Mouse (Mus musculus): ENCODE results near the gene Igf2bp3.

The Igf2bp3 gene

DNA sequence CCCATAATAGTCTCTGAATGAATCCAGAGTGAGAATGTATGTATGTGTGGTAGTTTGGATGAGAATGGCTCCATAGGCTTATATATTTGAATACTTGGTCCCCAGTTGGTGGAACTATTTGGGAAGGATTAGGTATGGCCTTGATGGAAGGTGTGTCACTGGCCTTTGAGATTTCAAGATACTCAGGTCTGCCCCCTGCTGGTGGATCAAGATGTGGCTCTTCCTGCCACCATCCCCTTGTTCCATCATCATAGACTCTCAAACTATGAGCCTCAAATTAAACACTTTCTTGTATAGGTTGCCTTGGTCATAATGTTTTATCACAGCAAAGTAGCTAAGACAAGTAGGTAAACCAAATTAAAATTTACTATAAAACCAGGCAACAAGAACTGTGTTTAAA, 25.4 kb downstream of the Igf2bp3 start:
- intact Hi-C loops (cut with DNase I), result no loop called here

DNA sequence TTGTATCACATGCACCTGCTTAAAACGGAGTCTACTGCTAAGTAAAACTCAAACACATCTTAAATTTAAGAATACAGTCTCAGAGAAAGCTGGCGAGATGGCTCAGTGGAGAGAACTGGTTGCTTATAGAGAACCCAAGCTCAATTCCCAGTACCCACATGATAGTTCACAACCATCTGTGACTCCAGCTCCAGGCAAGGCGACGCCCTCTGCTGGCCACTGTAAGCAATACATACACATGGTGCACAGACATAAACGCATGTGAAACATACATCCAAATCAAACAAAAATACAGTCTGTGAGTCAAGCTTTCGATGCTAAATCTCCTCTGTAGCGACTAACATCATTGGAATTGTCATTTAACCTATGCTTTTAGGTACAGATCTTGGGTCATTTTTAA, 27.5 kb downstream of the Igf2bp3 start:
- intact Hi-C loops (cut with DNase I), result no loop called here

DNA sequence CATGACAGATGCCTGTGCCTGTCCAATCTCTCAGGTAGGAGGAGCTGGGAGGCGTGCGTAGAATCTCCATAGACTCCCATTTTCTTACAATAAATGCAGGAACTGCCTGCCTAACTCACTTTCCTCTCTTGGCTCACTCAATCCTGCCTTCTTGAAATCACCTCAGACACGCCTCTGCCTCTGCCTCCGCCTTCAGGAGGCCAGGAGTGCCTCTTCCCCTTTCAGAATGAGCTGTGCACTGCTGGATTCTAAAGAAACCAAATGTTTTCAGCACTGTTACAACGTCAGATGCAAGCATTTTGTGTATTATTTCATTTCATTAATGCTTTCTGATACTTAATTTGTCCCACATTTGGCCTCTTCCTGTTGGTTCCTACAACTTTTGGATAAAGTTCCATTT, 38.7 kb downstream of the Igf2bp3 start:
- intact Hi-C loops (cut with DNase I), result no loop called here

DNA sequence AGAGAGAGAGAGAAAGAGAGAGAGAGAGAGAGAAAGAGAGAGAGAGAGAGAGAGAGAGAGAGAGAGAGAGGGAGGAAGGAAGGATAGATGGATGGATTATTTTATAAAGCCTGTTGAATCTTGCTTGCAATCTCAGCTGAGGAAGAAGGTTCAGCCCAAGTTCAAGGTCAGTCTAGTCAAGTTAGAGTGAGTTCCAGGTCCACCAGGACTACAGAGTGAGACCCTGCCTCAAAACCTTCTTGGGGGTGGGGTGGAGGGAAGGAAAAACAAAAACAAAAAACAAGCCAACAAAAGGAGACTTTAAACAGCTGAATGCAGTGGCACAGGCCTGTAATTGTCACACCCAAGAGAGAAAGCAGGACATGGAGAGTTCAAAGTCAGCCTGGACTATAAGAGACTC, 40.1 kb downstream of the Igf2bp3 start:
- intact Hi-C loops (cut with DNase I), result no loop called here

DNA sequence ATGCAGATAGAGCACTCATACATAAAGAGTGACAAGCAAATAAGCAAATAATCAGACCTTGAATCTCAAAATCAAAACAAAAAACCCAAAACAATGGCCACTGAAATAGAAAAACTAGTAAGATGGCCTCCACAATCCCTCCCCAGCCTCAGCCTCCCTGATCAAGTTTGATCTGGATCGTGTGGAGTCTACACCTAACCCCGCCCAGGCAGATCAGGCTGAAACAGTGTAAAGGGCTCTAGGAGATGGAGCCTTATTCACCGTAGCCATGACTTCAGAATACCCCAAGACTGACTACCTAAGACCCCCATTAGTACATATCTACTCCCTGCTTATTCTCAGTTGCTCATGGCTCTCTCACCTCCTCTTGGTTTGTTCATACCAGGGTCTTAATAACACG, 41.1 kb downstream of the Igf2bp3 start:
- intact Hi-C loops (cut with DNase I), result no loop called here

DNA sequence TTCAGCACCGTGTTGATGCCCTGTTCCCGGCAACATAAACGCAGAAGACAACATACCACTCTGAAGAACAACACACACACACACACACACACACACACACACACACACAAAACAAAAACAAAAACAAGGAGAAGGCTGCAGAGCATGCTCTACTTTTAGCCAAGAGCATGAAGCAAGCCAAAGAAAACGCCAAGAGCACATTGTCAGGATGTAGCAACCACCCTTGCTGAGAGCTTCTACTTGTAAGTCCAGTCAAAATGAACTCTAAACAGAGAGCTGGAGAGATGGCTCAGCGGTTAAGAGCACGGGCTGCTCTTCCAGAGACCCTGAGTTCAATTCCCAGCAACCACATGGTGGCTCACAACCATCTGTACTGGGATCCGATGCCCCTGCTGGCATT, 41.5 kb downstream of the Igf2bp3 start:
- intact Hi-C loops (cut with DNase I), result no loop called here

DNA sequence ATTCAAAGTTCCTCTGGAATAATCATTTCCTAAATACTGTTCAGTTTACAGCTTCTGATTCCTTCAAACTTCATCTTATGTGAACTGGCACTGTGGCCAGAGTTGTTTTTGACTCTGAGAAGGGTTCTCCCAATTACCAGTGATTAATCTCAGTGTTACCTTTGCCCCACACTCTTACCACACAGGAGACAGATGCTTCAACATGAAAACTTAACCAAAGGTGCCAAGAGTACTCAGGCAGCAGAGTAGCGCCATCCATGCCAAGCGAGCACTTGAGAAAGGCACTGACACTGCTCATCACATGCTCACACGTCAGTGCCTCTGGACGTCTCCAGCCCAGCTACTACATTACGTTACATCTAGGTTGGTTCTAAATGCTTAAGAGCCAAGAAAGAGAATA, 43.5 kb downstream of the Igf2bp3 start:
- intact Hi-C loops (cut with DNase I), result no loop called here

DNA sequence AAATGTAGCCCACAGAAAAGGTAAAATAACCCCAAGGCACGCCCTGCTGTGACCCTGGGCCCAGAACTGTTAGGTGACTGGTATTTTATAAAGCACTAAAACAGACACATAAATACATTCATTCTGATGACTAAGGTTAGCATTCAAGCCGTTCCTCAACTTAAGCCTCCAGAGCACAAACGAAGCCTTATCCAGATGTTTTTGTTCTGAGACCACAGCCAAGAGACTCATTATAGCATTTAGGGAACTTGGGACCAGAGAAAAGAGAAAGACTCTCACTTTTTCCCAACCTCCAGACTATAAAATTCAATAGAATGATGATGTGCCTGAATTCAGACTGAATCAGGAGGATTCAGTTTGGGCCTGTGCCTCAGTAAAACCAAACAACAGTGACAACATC, 46.1 kb downstream of the Igf2bp3 start:
- intact Hi-C loops (cut with DNase I), result no loop called here

DNA sequence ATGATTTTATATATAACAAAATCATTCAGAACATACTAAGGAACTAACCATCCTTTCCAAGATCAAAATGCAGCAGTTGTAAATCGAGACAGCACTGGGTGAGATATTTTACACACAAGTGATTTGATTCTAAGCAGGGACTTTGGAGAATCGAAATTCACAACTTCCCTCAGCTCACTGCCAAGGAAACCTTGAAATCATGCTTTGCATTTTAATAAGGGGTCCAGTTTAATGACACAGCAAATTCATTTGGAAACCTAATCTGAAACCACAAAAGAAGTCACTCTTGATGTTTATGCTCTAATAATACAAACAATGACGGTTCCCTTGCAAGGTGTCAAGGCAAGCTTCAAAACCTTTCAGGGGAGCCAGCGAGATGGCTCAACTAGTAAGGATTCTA, 47.4 kb downstream of the Igf2bp3 start:
- intact Hi-C loops (cut with DNase I), result no loop called here

DNA sequence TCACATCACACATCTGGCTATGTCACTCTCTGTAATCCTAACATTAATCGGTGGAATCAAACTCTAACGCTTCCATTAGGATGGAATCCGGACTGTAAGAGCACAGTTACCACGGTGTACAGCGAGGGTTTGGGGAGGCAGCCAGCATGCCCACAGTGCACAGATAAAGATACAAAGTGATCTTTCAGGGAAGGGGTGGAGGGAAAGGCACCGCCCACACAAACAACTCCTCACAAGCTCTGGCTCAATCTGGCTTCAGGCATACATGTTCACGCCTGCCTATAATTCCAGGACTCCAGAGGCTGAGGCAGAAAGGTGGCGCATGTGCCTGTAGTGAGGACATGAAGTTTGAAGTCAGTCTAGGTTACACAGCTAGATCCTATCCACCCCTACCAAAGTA, 48.4 kb downstream of the Igf2bp3 start:
- intact Hi-C loops (cut with DNase I), result no loop called here

DNA sequence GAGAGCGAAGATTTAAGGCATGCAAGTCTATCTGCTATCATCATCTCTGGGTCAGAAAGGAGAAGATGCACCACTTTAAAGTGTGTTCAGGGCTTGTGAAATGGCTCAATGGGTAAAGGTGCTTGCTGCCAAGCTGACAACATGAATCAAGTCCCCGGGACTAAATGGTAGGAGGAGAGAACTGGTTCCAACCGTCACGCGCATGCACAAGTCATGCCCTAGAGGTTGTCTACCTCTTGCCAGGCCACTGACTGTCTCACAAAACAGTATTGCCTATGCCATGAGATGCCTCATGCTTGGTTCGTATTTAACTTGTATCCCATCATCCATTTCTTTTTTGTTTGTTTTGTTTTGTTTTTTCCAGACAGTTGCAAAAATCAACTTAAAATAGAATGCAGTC, 48.9 kb downstream of the Igf2bp3 start:
- intact Hi-C loops (cut with DNase I), result no loop called here

DNA sequence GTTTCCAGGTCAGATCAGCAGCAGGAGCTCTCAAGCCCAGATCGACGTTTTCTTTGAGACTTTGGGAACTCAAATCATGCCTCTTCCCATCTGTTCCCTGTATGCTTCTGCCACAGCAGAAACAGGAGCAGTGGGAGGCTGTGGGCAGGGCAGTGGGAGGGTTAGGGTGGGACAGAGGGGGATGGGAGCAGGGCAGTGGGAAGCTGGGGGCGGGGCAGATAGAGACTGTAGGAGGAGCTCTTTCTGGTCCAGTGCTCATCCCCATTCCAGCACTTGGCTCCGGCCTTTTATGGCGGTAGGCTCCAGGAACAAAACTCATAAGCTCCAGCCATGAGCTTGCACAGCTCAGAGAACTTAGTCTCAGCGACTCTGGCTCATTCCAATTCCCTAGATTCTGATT, 49.7 kb downstream of the Igf2bp3 start:
- intact Hi-C loops (cut with DNase I), result no loop called here

DNA sequence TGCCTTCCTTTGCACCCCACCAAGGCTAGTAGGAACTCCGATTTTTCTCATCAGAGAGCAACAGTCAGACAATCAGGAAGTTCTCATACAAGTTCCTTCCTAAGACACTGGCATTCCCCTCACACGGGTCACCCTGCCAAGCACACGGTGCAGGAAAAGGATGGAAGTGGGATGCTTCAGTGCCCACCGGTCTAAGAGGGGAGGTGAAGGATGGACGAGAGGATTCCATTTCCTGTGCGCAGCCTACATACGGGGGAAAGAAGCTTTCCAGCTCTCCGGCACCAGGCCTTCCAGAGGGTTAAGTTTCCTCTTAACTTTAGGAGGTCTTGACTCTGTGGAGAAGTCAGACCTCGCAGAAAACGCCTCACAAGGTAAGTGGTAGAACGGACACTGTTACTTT, 50.1 kb downstream of the Igf2bp3 start:
- intact Hi-C loops (cut with DNase I), result no loop called here

DNA sequence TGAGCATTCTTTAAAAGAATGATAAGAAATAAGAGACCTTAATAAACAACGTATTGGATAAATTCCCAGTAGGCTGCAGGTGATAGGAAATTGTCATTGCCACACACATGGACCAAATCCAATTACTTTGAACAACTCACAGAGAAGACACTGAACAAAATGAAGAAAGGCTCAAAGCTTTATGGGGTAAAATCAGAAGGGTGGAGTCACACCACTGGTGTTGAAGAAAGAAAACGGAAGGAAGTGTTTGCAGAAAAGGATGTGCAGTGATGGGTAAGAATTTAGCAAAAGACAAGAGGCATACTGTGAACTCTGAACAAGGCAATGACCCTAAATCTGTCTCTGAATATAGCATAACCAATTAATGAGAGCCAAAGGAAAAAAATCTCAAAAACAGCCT, 54.8 kb downstream of the Igf2bp3 start:
- intact Hi-C loops (cut with DNase I), result no loop called here

DNA sequence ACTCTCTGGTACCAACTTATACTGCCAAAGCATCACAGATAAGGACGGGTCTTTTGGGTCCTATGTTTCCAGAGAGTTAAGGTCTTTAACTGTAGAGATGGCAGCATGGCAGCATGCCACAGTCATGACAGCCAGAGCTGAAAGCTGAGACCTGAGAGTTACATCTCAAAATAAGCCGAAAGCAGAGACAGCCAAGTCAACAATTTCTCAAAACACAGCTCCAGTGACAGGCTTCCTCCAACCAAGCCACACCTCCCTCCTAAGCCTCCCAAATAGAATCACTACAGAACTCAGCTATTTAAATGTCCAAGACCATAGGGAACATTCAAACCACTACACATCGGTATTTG, 58.0 kb downstream of the Igf2bp3 start:
- intact Hi-C loops (cut with DNase I), result no loop called here

DNA sequence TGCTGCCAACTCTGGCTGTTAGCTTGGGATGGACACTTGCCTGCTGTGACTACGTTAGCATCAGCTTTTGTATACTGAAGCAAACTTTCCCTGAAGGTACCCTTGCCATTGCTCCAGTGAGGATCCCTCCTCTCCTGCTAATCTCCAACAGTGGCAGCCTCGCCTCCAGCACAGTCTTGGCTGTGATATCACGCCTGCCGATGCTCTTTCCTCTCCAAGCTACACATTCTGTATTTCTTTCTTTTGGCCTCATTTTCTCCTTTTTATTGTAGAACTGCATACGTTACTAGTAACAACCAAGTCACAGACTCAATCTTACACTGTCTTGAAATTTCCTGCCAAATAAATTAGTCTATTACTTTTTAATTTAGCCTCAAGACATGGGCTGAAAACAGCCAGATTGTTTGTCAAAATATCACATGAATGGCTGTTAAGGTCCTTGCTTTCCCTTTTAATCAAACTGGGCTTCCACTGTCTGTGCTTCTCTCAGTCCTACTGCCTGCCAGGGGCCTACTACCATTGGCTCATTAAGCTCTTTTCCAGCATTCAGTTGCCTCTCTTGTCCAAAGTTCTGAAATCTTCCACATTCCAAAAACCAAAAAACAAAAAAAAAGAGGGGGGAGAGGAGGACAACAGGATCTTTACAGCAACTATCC, 58.5 kb downstream of the Igf2bp3 start:
- intact Hi-C loops (cut with DNase I), result no loop called here

DNA sequence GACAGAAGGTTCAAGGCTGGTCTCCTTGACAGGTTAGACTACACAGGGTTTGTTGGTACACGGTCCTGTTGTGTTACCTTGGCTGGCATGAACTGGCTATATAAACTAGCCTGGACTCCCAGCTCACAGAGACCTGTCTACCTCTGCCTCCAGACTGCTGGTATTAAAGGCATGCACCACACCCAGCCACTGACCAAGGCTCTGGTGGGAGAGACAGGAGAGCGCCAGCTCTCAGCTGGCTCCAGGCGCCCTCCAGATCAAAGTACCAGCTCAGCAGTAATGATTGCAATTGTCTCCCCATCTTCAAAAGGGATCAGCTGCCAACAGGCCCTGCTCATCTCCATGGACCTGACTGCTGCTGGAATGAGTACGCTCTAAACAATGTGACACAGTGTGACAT, 63.3 kb downstream of the Igf2bp3 start:
- intact Hi-C loops (cut with DNase I), result no loop called here

DNA sequence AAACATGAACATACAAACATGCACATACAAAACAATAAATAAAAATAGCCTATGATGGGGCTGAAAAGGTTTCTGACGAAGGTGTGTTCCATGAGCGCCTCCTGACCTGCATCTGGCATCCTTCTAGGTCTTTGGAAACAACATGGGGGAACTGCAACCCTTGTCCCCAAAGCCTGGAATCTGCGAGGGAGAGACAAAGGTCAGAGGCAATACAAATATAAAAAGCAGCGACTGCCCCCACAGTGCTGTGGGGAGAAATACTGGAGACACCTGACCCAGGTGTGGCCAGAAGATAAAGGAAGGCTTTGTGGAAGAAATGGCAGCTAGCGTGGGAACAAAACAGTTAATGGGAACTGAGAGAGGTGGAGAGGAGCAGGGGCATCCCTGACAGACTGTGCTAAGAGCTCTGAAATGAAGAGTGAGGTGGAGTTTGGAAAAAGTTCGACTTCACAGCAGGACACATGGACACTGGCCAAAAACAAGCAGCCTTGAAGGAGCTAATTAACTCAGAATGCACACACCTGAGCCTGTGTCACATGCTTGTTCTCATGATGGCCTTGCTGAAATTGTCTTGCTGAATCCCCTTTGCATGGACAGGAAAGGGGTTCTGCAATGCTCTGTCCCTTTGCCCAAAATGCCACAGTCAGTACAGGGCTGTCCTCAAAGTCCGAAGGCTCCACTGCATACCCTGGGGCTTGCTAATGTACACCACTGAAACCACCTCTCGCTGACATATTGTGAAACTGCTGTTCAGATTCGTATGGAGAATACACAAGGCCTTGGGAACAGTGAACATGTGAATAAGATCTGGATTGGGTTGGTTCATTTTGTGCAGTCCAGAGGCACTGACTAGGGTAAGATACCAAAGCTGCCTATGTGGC, 64.2 kb downstream of the Igf2bp3 start:
- intact Hi-C loops (cut with DNase I), result no loop called here

DNA sequence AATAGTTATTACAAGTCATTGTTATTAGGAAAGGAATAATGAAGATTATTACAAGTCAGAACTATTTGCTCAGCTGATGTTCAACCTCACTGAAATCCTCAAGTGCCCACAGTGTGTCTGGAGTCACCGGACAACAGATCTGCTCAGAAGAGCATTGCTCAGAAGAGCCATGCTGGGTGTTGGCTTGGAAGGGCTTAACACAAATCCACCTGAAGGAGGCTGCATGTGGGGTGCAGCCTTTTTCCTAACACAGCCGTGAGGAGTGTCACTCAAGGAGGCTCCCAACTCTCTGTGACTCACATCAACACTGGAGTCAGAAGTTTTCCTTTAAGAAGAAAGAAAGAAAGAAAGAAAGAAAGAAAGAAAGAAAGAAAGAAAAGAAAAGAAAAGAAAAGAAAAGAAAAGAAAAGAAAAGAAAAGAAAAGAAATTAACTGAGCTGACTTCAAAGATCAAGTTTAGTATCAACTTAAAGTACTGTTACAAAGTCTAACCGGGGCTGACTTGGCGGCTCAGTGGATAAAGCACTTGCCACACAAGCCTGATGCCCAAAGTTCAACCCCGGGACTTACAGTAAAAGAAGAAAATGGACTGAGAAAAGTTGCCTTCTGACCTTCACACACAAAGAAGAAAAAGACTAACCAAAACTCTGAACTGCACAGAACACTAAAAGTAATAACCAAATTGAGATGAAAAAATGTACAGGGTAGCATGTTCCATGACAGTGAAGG, 65.4 kb downstream of the Igf2bp3 start:
- intact Hi-C loops (cut with DNase I), result no loop called here

DNA sequence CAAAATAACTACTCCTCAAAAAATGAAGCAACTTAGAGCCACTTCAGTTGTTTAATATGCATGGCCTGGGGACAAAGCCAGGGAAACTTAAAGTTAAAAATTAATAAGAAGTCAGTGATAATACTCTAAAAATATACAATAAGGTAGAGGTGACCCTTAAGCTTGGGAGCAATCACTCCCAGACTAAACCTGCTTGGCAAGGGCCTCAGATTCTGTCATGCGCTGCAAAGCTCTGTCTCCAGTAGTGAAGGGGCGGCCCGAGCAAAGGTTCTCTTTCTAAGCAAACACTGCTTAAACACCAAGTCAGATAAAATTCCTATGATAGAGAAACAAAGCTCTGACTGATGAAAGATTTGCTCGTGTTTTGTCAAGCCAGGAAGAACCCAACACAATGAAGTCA, 66.0 kb downstream of the Igf2bp3 start:
- intact Hi-C loops (cut with DNase I), result no loop called here

DNA sequence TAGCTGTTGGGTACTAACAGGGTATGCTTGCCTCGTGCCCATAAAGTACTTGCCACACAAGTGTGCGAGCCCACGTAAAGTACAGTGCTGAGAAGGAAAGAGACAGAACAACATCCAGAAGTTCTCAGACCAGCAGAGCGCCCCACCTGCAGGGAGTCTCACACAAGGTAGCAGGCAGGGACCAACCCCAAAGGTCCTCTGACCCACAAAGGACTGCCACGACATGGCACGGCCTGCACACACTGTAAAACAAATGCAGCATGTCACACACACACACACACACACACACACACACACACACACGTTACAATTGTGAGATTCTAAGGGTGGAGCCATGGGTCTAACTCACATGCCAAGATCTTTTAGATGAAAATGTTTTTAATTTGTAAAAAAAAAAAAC, 66.4 kb downstream of the Igf2bp3 start:
- intact Hi-C loops (cut with DNase I), result no loop called here

DNA sequence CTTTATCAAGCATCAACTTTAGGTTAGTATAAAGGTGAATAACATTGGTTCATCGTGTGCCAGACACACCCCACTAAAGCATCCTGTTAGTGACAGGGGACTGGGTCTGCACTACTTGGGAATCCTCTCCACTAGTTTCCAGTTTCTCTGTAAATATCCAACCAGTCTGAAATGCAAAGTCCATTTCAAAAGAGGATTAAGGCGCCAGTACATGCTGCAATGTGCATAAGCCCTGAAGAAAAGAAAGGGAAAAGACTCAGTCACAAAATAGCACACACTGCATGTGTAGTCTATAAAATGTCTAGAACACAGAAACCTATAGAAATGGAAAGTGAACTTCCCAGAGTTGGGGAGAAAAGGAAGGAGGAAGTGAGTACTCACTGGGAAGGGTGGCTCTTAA, 68.3 kb downstream of the Igf2bp3 start:
- intact Hi-C loops (cut with DNase I), result no loop called here

Data from adrenal gland (tissue).